Mouse (Mus musculus) cerebellum, postnatal 14 days (tissue): ENCODE data around the gene Arl8b.
A peak's percentile ranks its signal among the peaks of the same experiment; 100 is the strongest.
"Not testable (repeated sequence)": the region's sequence is repeated elsewhere in the genome, so short reads cannot be mapped to it uniquely, and the experiment has no call there.

Experiments used
- DNase-seq, 2 experiments: peaks; one replicate each; pipeline ENCODE4 v3.0.0; 2021; ENCODE audit warnings: mixed read lengths in 2 of 2

The Arl8b gene

GRCm38 (mm10) chr6:108837081-108837480 is 54.2 kb downstream of the Arl8b start:
- DNase-seq: no peak

GRCm38 (mm10) chr6:108837958-108838357 is 55.1 kb downstream of the Arl8b start:
- DNase-seq: no peak

- no peak for DNase-seq
Measured at GRCm38 (mm10) chr6:108839432-108839831, 56.5 kb downstream of the Arl8b start.

DNA sequence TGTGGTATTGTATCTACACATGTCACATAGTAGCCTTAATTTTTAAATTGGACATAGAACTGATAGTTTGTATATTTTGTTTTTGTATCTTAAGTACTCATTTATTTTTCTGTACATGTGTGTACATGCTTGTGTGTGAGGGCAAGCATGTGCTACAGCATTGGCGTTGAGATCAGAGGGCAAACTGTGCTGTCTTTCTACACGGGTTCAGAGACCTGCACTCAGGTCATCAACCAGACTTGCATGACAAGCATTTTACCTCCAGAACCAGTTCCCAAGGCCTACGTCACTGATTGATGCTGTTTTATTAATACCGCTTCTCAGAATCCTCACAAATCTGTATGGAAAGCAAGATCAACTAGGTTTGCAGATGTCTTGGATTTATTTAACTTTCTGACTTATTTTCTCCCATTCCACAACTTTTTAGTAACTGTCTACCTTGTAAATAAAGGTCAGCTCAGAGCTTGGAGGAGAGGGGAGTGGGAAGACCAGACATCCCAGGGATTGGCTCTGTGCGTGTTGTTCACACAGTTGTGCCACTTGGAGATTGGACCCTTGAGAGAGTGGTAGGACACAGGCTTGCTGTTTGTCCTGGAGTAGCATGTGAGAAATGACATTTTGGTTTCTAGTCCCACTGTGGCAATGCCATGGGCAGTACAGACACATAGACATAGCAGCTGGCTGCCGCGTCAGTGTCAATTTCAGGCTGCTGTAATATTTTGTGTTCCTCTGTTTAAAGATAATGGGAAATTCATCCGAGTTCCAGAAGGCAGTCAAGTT is 58.2 kb downstream of the Arl8b start:
- DNase-seq: no peak

GRCm38 (mm10) chr6:108843664-108844063 is 60.8 kb downstream of the Arl8b start:
- no peak for DNase-seq

GRCm38 (mm10) chr6:108844093-108844492 is 61.2 kb downstream of the Arl8b start:
- no peak for DNase-seq

- DNase-seq: no peak
Measured at GRCm38 (mm10) chr6:108844771-108845170, 61.9 kb downstream of the Arl8b start.

DNA sequence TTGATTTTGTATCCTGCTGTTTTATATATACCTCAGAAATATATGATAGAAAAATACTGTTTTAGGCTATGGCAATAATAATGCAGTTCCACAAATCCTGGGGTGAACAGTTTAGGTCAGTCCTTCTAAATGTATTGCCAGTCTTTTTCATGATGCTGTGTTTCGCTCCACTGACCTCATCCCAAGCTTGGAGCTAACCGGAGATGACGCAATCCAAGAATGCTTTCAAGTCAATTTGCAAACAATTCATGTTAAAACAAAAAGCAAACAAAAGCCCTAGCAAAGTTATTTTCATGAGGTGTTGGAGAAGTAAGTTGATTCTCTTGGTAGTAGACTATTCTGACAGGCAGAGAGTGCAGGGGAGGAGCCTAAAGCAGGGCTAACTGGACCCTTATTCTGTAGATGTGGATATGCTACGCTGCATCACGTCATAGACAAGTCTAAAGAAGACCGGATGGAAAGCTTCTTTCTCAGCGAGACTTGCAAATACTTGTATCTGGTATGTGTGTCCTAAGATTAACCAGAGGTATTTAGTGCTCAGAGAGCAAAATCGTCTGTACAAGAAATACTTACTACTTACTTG is 69.3 kb downstream of the Arl8b start:
- DNase-seq: no peak

GRCm38 (mm10) chr6:108852986-108853385 is 70.1 kb downstream of the Arl8b start:
- peak; percentile 39 to 55 for DNase-seq

- no peak for DNase-seq
Measured at GRCm38 (mm10) chr6:108858583-108858982, 75.7 kb downstream of the Arl8b start.

DNA sequence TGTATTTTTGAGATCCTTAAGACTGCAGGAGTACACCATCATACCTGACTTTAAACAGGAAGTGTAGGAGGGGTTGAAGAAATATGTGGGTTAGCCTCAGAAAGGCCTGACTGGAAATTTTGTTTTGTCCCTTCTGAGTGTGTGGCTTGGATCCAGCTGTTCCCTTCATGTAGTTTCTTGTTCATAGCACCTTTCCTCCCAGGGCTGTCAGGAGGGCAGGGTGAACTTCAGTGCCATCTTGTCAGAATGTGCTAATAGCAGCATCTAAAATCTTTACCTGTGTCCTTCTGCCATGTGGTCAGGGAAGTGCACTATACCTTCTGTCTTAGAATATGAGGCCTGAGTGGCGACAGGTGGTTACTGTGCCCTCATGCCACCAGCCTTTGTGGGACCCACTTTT is 78.3 kb downstream of the Arl8b start:
- DNase-seq: no peak

- DNase-seq: peak in 1 of 2 experiments; percentile 12
Measured at GRCm38 (mm10) chr6:108862548-108862947, 79.6 kb downstream of the Arl8b start.

DNA sequence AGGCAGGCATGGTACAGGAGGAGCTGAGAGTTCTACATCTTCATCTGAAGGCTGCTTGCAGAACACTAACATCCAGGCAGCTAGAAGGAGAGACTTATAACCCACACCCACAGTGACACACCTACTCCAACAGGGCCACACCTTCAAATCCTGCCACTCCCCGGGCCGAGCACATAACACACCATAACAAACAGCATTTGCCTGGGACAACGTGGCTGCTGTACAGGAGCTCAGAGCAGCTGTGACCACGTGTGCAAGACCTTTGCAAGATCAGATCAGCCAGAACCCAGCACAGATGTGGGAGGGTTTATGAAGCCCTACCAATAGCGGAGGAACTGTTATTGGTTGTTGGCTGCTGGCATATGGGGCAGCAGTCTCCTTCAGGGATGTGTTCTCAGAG is 83.4 kb downstream of the Arl8b start:
- DNase-seq: no peak

- not testable (repeated sequence) for DNase-seq
Measured at GRCm38 (mm10) chr6:108869031-108869430, 86.1 kb downstream of the Arl8b start.

- no peak for DNase-seq
Measured at GRCm38 (mm10) chr6:108870421-108870820, 87.5 kb downstream of the Arl8b start.

DNA sequence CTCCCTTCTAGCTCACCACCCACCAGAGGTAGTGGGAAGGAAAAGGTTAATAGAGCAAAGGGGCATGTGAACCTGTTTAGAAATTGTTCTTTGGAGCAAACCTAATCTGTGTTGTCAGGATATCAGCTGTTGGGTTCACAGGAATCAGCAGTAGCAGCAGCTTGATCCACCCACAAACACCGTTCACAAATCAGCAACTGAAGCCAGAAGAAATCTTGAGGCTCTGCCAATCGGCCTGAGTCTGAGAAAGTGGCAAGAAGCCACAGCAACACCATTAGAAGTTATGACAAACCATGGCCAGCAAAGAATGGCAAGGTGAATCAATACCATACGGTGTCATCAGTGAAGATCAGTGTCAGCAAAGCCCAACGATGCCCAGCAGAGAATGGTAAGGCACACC is 88.4 kb downstream of the Arl8b start:
- peak; percentile 62 to 72 for DNase-seq
